1 mouse cellular context compared by ENCODE assay signal in the genomic region with DNA sequence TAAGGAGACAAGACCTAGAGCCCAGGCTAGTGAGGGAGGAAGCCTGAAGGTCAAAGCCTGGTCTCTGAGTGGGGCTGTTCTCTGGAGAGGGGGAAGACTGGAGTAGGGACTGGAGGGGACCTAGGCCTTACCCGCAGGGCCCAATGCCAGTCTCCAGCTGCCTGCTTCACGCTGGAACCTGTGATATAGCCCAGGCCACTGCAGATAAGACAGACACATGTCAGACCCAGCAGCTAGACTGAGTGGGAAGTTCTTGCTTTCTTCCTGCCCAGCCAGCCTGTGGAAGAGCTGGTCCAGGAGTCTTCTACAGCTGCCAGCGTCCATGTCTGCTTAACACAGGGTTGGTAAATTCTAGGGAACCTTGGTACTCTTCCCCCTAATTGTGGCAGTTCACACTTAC.
A peak's percentile ranks its signal among the peaks of the same experiment; 100 is the strongest.
TF ChIP-seq lines count a peak whose summit lies in the region.

No protein-coding gene starts in this region.

TF ChIP-seq in MEL, 35 proteins besides CTCF, POLR2A, EP300 and RAD21 (continued from another document):
- TF ChIP-seq SIN3A (IDR thresholded peaks at IDR 0.05; ENCODE audit: low read length) (no peak), TAL1 (IDR thresholded peaks at IDR 0.05; ENCODE audit: low read length) (peak; percentile 44; the same call in 1 of the 2 replicates), ETS1 (IDR thresholded peaks at IDR 0.05; ENCODE audit: low read depth, low read length) (peak; percentile 59)
